Mouse (Mus musculus) thymus, adult 2 months (tissue): Measurements from ENCODE around the gene Hcls1. TPM values are rescaled to one million over a fixed set of nuclear protein-coding genes. Genes with fewer than 3 reads are reported as not detected.

Experiments used
- DNase-seq: peaks from one replicate; pipeline ENCODE4 v3.0.0; 2021
- H3K27ac ChIP-seq: fragments of 200-500 bp; 2 replicates; pipeline ENCODE4 v1.5.1; 2012; ENCODE audit warnings: low read length, control low read depth; ENCODE audit not compliant: control insufficient read depth, insufficient read depth
- H3K27me3 ChIP-seq: fragments of 200-500 bp; 2 replicates; pipeline ENCODE4 v1.6.1; 2012; ENCODE audit warnings: mild to moderate bottlenecking, low read length, moderate library complexity, mixed read lengths; ENCODE audit not compliant: control insufficient read depth, insufficient read depth
- H3K36me3 ChIP-seq: fragments of 200-500 bp; 2 replicates; pipeline ENCODE4 v1.6.1; 2012; ENCODE audit warnings: mild to moderate bottlenecking, low read length, moderate library complexity; ENCODE audit not compliant: control insufficient read depth, insufficient read depth
- H3K4me1 ChIP-seq: fragments of 200-500 bp; replicated peaks from 2 replicates; pipeline ENCODE4 v1.6.1; 2012; ENCODE audit warnings: low read length; ENCODE audit not compliant: control insufficient read depth, insufficient read depth
- H3K4me3 ChIP-seq: fragments of 200-500 bp; 2 replicates; pipeline ENCODE4 v1.5.1; 2012; ENCODE audit warnings: mild to moderate bottlenecking, low read length, control low read depth, moderate library complexity; ENCODE audit not compliant: control insufficient read depth, insufficient read depth
- CTCF ChIP-seq: fragments of 200-500 bp; IDR thresholded peaks from 2 replicates; pipeline ENCODE4 v1.5.1; 2012; ENCODE audit warnings: mild to moderate bottlenecking, control low read depth, low read length, moderate library complexity, borderline replicate concordance; ENCODE audit not compliant: control insufficient read depth, poor library complexity, insufficient read depth; ENCODE audit errors: extremely low read depth
- POLR2A ChIP-seq: fragments of 200-500 bp; IDR thresholded peaks from 2 replicates; pipeline ENCODE4 v1.6.1; 2012; ENCODE audit warnings: mild to moderate bottlenecking, low read length, control low read depth, moderate library complexity; ENCODE audit not compliant: control insufficient read depth, poor library complexity, insufficient read depth; ENCODE audit errors: extremely low read depth
- WGBS: fragments of 180-500 bp; shearing (Covaris S2); methylation state at CpG from one replicate; pipeline ENCODE4 v1.1.7; 2018; 5-methylcytosine and 5-hydroxymethylcytosine counted together
- polyA plus RNA-seq: library from polyadenylated mRNA; depleted of rRNA; stranded (reverse); fragments of >200 nt; gene quantifications from 2 replicates; pipeline ENCODE4 v1.2.3, GENCODE M21; 2012

Gene Hcls1
- polyA plus RNA-seq, 1 experiment = 118 TPM

DNA sequence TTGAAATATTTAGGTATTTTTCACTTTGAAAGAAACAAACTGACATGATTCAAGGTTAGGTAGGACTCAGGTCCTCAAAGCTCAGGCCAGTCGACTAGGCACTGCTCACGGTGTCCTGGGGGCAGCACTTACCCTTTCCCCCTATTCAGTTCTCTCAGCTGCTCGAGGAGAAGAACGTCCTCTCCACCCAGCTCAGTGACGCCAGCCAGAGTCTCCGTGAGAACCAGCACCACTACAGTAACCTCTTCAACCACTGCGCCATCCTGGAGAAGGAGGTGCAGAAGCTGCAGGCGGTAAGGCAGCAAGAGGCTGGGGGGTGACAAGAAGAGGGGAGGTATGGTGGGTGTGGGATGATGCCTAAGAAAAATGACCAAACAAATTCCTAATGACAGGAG is 6.7 kb upstream of the Hcls1 start:
- Histone ChIP-seq H3K27me3 (no peaks in the 10 kb centered on the region), H3K4me1 (peaks cover 42% of the 10 kb centered on the region), H3K4me3 (no peak overlapping the region), H3K36me3 (0 out of 2 replicates have a peak, but pooled peaks cover 11% of the 10 kb centered on the region), H3K27ac (no peak overlapping the region)
- WGBS = 93% methylated on average over 8 of the region's 8 CpGs
- DNase-seq = no peak
- no peak for TF ChIP-seq POLR2A
- TF ChIP-seq CTCF = no peak

DNA sequence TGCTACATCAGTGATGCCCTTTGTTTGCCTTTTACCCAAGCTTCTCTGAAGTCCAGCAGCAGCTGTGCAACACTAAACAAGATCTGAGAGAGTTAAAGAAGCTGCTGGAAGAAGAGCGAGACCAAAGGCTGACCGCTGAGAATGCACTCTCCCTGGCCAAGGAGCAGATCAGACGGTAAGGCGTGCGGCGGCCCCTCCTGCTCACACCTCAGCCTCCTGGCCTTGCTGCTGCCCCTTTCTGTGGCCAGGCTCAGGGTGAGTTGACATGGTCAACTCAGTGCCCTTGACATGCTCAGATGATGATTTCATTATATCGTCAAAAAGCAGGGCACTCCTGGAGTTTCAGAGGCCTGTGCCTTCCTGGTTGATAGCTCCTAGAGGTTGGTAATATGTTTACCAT is 5.6 kb upstream of the Hcls1 start:
- 0 out of 2 replicates have a peak, but pooled peaks cover 11% of the 10 kb centered on the region for H3K36me3 ChIP-seq

DNA sequence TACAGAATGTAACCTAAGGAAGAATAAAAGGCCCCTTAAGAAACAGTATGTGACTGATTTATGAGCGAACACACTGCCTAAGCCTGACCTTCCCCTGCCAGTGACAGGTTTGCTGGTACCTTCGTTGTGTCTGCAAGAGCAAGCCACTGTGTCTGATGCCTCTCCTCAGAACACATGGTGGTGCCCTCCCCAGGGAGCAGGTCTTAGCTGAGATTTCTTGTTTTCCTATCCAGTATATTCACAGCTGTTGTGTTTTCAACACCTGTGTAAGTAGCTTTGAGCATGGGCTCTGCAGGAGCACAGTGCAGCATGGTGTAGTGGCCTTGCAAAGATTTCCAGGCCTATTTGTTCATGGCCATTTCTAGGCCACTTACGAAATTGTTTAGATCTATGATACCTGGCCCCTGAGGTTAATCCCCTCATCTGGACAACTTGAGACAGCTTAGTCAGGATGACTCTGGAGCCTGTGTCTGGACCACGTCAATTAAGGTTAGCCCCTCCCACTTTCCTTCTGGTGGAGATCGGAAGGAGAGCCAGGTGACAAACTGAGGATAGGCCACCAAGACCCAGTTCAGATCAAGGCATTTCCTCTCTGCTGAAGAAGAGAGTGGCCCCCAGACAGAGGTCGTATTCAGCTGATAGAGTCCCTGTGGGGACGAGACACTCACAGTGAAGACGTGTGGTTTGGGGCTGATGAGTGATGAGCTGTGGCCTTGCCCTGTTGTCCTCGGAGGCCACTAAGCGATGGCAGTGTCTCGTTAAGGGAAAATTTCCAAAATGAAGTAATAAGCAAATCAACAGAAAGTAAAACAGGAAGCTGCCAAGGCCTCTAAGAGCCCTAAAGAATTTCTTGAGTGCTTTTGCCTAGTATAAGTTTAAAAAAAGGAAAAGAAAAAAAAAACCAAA is 4.3 kb upstream of the Hcls1 start:
- DNase-seq = no peak
- Histone ChIP-seq H3K27ac (peak overlapping the region; percentile 49; the same call in 1 of the 2 replicates), H3K4me1 (peaks cover 48% of the 10 kb centered on the region), H3K4me3 (no peak overlapping the region), H3K36me3 (0 out of 2 replicates have a peak, but pooled peaks cover 10% of the 10 kb centered on the region), H3K27me3 (no peaks in the 10 kb centered on the region)
- TF ChIP-seq CTCF = no peak
- TF ChIP-seq POLR2A = no peak
- 65% methylated on average over 11 of the region's 11 CpGs for WGBS

More for the DNA sequence above, 5.6 kb upstream of the Hcls1 start:
- no peak for DNase-seq
- TF ChIP-seq CTCF (no peak), POLR2A (no peak)
- Histone ChIP-seq H3K4me3 (no peak overlapping the region), H3K27me3 (no peaks in the 10 kb centered on the region), H3K4me1 (peaks cover 50% of the 10 kb centered on the region), H3K27ac (no peak overlapping the region)
- WGBS = over 99% methylated on average over 7 of the region's 7 CpGs

DNA sequence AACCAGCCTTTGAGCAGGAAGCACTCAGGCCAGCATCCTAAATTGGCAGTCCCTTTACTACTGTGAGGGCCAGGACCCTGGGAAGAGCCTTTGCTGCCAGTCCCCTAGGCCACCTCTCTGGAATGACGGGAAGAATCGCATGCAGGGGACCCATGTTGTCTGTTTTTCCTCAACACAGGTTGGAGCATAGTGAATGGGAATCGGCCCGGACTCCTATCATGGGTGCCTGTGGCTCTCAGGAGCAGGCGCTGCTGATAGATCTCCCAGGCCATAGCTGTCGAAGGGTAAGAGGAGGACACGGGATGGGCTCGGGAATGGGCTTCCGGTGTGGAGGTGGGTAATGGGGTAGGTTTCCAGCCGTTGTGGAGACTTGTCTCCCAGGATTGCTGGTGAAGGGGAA is 3.4 kb upstream of the Hcls1 start:
- DNase-seq = no peak
- 0 out of 2 replicates have a peak, but pooled peaks cover 3% of the 10 kb centered on the region for H3K36me3 ChIP-seq
- WGBS = 96% methylated on average over 10 of the region's 10 CpGs
- peaks cover 50% of the 10 kb centered on the region for H3K4me1 ChIP-seq
- no peak for TF ChIP-seq CTCF
- no peak for TF ChIP-seq POLR2A
- no peak overlapping the region for H3K4me3 ChIP-seq
- peak overlapping the region; percentile 49 for H3K27ac ChIP-seq
- H3K27me3 ChIP-seq = no peaks in the 10 kb centered on the region

DNA sequence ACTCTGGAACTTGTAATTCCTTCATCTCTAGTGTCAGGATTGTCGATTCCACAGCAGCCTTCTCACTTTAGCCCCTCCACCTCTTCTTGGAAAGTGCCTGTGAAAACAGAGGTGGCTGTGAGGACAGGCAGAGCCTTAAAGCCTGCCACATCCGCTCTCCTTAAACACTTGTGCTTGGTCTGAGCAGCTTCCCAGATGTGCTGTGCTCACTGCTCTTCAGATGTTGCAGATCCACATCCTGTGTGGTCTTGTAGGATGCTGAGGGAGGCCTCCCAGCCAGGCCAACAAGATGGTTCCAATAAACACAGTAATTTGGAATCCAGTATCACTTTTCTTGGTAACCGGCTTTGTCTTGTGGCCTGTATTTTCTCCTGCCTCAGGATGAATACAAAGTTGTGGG is 2.8 kb upstream of the Hcls1 start:
- H3K36me3 ChIP-seq = no peaks in the 10 kb centered on the region
- peaks cover 48% of the 10 kb centered on the region for H3K4me1 ChIP-seq
- 46% methylated on average over 3 of the region's 3 CpGs for WGBS
- TF ChIP-seq CTCF = no peak
- no peak for TF ChIP-seq POLR2A
- peak overlapping the region; percentile 60; the same call in 1 of the 2 replicates for H3K27ac ChIP-seq
- DNase-seq = peak; percentile 49
- H3K27me3 ChIP-seq = no peaks in the 10 kb centered on the region
- no peak overlapping the region for H3K4me3 ChIP-seq

DNA sequence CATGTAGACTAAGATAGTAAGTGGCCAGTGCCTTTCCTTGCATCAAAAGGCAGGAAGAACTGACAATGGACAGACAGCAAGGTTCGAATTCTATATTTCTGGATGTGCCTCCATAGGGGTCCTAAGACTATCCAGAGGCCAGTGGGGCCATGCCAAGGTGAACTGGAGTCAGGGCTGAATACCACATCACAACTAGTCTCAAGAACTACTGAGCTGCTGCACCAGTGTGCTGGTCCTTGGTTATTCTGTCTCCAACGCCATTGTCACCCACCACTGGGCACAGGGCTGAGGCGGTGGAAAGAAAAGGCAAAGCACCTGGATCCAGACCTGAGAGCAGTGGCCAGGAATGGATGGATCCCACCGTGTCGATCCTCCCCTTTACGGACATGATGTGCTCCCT is 2.2 kb upstream of the Hcls1 start:
- H3K27ac ChIP-seq = peak overlapping the region; percentile 60; the same call in 1 of the 2 replicates

More for the DNA sequence above, 2.2 kb upstream of the Hcls1 start:
- peaks cover 5% of the 10 kb centered on the region for H3K36me3 ChIP-seq
- no peak for DNase-seq
- WGBS = 95% methylated on average over 6 of the region's 6 CpGs
- no peak overlapping the region for H3K4me3 ChIP-seq
- H3K27me3 ChIP-seq = no peaks in the 10 kb centered on the region
- peaks cover 44% of the 10 kb centered on the region for H3K4me1 ChIP-seq
- TF ChIP-seq CTCF (no peak), POLR2A (no peak)
